Mouse (Mus musculus) limb, embryonic 14.5 days (tissue): ENCODE data around the gene Tspan18. TPM values are rescaled to one million over a fixed set of nuclear protein-coding genes. Genes with fewer than 3 reads are reported as not detected.

Source experiments
- ATAC-seq: fragments of 200-750 bp; cut with Nextera tagmentation; 2 replicates; pipeline ENCODE4 v1.8.0; 2017; ENCODE audit warnings: low read depth, moderate number of reproducible peaks, moderate TSS enrichment; ENCODE audit not compliant: low FRiP score
- DNase-seq: peaks from one replicate; pipeline ENCODE4 v3.0.0-alpha.2; 2015; ENCODE audit warnings: low spot score
- H3K27ac ChIP-seq: fragments of 300-500 bp; sonication (generic); replicated peaks from 2 replicates; pipeline ENCODE4 v1.5.1; 2014; ENCODE audit warnings: low read depth, mild to moderate bottlenecking, low read length, moderate library complexity, mixed read lengths
- H3K27me3 ChIP-seq: fragments of 300-500 bp; sonication (generic); 2 replicates; pipeline ENCODE4 v1.6.1; 2014; ENCODE audit warnings: low read length, mixed read lengths; ENCODE audit not compliant: control insufficient read depth, insufficient read depth
- H3K36me3 ChIP-seq: fragments of 300-500 bp; sonication (generic); 2 replicates; pipeline ENCODE4 v1.6.1; 2014; ENCODE audit warnings: mild to moderate bottlenecking, low read length, moderate library complexity, mixed read lengths; ENCODE audit not compliant: control insufficient read depth, insufficient read depth
- H3K4me1 ChIP-seq: fragments of 300-500 bp; sonication (generic); 2 replicates; pipeline ENCODE4 v1.6.1; 2014; ENCODE audit warnings: antibody characterized with exemption, low read length, mixed read lengths; ENCODE audit not compliant: control insufficient read depth, insufficient read depth
- H3K4me2 ChIP-seq: fragments of 300-500 bp; sonication (generic); replicated peaks from 2 replicates; pipeline ENCODE4 v1.6.1; 2014; ENCODE audit warnings: low read depth, mild to moderate bottlenecking, low read length, moderate library complexity; ENCODE audit not compliant: severe bottlenecking
- H3K4me3 ChIP-seq: fragments of 300-500 bp; sonication (generic); replicated peaks from 2 replicates; pipeline ENCODE4 v1.5.1; 2014; ENCODE audit warnings: low read length
- H3K9ac ChIP-seq: fragments of 300-500 bp; sonication (generic); 2 replicates; pipeline ENCODE4 v1.6.1; 2014; ENCODE audit warnings: mild to moderate bottlenecking, low read depth, low read length, moderate library complexity; ENCODE audit not compliant: severe bottlenecking
- H3K9me3 ChIP-seq: fragments of 300-500 bp; sonication (generic); 2 replicates; pipeline ENCODE4 v1.6.1; 2016; ENCODE audit warnings: low read length; ENCODE audit not compliant: control insufficient read depth
- POLR2A ChIP-seq: fragments of 200-500 bp; IDR thresholded peaks from 2 replicates; pipeline ENCODE4 v1.8.0; 2012; ENCODE audit warnings: inconsistent platforms, mild to moderate bottlenecking, moderate library complexity, borderline replicate concordance; ENCODE audit not compliant: insufficient read depth, insufficient read length; ENCODE audit errors: extremely low read depth
- WGBS: fragments of 180-500 bp; shearing (Covaris S2); extraction: QIAGEN DNeasy Blood & Tissue Kit; methylation state at CpG from one replicate; pipeline ENCODE4 v1.1.7; 2014; 5-methylcytosine and 5-hydroxymethylcytosine counted together
- polyA plus RNA-seq, 2 experiments: library from polyadenylated mRNA; depleted of rRNA in 1 of 2; stranded (reverse) in 1 of 2; unstranded in 1 of 2; fragments of >200 nt; fragmentation: Nextera tagmentation in 1 of 2; extraction: Ambion mirVana in 1 of 2; gene quantifications; 2 replicates each; pipeline versions ENCODE4 v1.2.1 to v1.2.3; 2012 to 2014

Gene Tspan18
- polyA plus RNA-seq, 2 experiments: 24.5 to 34.5 TPM

GRCm38 (mm10) chr2:93175721-93176120, 158.6 kb downstream of the Tspan18 start:
- no peak overlapping the region for H3K4me2 ChIP-seq
- no peak overlapping the region for H3K9ac ChIP-seq
- no peak overlapping the region for H3K4me3 ChIP-seq
- DNase-seq (no peak), ATAC-seq (no peak)
- H3K4me1 ChIP-seq: peaks cover 27% of the 10 kb centered on the region
- peaks cover 34% of the 10 kb centered on the region for H3K27me3 ChIP-seq
- H3K9me3 ChIP-seq: no peaks in the 10 kb centered on the region
- 52% methylated on average over 2 of the region's 2 CpGs for WGBS
- no peaks in the 10 kb centered on the region for H3K36me3 ChIP-seq
- no peak for TF ChIP-seq POLR2A
- H3K27ac ChIP-seq: no peak overlapping the region

DNA sequence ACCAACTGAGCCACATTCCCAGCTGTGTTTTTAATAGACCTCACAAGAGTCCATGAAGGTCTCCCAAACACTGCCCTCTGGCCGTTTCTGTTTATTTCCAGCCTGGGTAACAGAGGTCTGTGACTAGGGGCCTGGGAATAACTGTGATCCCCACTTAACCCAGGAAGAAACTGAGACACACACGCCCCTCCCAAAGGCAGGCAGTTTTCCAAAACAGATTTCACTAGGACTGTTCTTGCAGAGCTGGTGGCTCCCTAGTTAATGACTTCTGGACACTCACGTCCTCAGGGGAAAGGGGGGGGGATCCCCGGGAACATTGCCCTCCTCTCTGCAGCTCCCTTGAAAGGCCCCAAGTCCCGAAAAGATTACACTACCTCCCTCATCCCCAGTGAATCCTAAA, 159.0 kb downstream of the Tspan18 start:
- Histone ChIP-seq H3K4me2 (no peak overlapping the region), H3K9ac (no peak overlapping the region), H3K9me3 (no peaks in the 10 kb centered on the region), H3K4me1 (peaks cover 24% of the 10 kb centered on the region), H3K27me3 (peaks cover 29% of the 10 kb centered on the region; the same call in 1 of the 2 replicates), H3K27ac (no peak overlapping the region), H3K36me3 (no peaks in the 10 kb centered on the region), H3K4me3 (no peak overlapping the region)
- WGBS: 11% methylated on average over 5 of the region's 5 CpGs
- DNase-seq: peak; percentile 39
- peak; percentile 44 for ATAC-seq
- TF ChIP-seq POLR2A: no peak

GRCm38 (mm10) chr2:93174159-93174558, 160.1 kb downstream of the Tspan18 start:
- Histone ChIP-seq H3K27me3 (peaks cover 19% of the 10 kb centered on the region; the same call in 1 of the 2 replicates), H3K27ac (no peak overlapping the region), H3K4me2 (no peak overlapping the region), H3K36me3 (no peaks in the 10 kb centered on the region), H3K9me3 (no peaks in the 10 kb centered on the region), H3K4me1 (peaks cover 20% of the 10 kb centered on the region), H3K9ac (no peak overlapping the region), H3K4me3 (no peak overlapping the region)
- no peak for DNase-seq
- WGBS: 21% methylated on average over 5 of the region's 5 CpGs
- peak; percentile 46 for ATAC-seq
- no peak for TF ChIP-seq POLR2A

DNA sequence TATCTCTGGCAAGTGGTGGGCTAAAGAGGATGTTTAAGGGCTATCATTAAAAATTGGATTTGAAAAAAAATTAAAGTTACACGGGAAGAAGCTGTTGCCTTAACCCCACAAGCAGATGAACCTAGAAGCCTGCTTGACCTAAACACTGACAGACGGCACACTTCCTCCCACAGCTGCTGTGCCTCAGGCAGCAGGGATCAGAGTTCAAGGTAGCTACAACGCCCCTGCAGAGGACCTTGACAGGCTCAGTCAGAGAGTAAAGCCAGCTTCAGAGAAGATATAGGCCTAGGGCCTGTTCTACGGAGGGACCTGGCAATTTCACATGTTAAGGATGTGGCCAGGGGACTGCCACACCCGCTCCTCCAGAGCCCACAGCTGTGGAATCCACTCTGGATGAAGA, 161.8 kb downstream of the Tspan18 start:
- Histone ChIP-seq H3K4me1 (peaks cover 20% of the 10 kb centered on the region), H3K9ac (no peak overlapping the region), H3K27me3 (0 out of 2 replicates have a peak, but pooled peaks cover 6% of the 10 kb centered on the region), H3K4me2 (no peak overlapping the region), H3K4me3 (no peak overlapping the region), H3K9me3 (no peaks in the 10 kb centered on the region), H3K36me3 (no peaks in the 10 kb centered on the region), H3K27ac (no peak overlapping the region)
- 39% methylated on average over 5 of the region's 5 CpGs for WGBS
- no peak for TF ChIP-seq POLR2A
- ATAC-seq (no peak), DNase-seq (no peak)

DNA sequence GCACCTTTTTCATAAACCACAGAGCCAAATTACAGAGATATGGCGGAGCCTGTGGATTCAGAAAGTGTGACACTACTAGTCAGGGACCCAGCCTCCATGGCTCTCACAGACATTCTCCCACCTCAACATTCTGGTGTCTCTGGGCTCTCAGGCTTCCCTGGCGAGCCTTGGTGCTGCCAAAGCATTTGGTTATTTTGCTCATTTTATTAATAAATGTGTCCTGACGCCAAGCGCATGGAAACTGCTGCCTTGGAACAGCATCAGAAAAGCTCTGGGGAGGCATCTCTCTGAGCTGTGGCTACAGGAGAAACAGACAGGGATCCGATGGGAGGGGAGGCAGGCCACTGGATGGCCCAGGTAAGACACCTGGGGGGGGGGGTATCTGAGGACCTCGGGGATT, 162.4 kb downstream of the Tspan18 start:
- no peak for TF ChIP-seq POLR2A
- no peak for ATAC-seq
- WGBS: 77% methylated on average over 6 of the region's 6 CpGs
- 0 out of 2 replicates have a peak, but pooled peaks cover 2% of the 10 kb centered on the region for H3K27me3 ChIP-seq
- H3K36me3 ChIP-seq: no peaks in the 10 kb centered on the region
- no peak for DNase-seq
- H3K9ac ChIP-seq: no peak overlapping the region
- H3K9me3 ChIP-seq: no peaks in the 10 kb centered on the region
- H3K4me2 ChIP-seq: no peak overlapping the region
- peaks cover 14% of the 10 kb centered on the region for H3K4me1 ChIP-seq
- no peak overlapping the region for H3K27ac ChIP-seq
- no peak overlapping the region for H3K4me3 ChIP-seq

- no peak overlapping the region for H3K9ac ChIP-seq
- TF ChIP-seq POLR2A: no peak
- H3K36me3 ChIP-seq: no peaks in the 10 kb centered on the region
- WGBS: 81% methylated on average over 5 of the region's 5 CpGs
- no peak overlapping the region for H3K4me3 ChIP-seq
- H3K4me2 ChIP-seq: no peak overlapping the region
- DNase-seq: no peak
- H3K9me3 ChIP-seq: no peaks in the 10 kb centered on the region
- H3K27me3 ChIP-seq: no peaks in the 10 kb centered on the region
- H3K27ac ChIP-seq: no peak overlapping the region
- ATAC-seq: no peak
- H3K4me1 ChIP-seq: peaks cover 9% of the 10 kb centered on the region
Measured at GRCm38 (mm10) chr2:93170845-93171200, 163.5 kb downstream of the Tspan18 start.
